Mouse (Mus musculus) 3T3-L1 (cell line): ENCODE data around the gene Pcmt1.

Experiments used
- DNase-seq: peaks from one replicate; pipeline ENCODE4 v3.0.0-alpha.2; 2015; ENCODE audit warnings: low read depth, low spot score

The Pcmt1 gene

GRCm38 (mm10) chr10:7589592-7590233 is 91.2 kb downstream of the Pcmt1 start, which contains the start of gene Lrp11:
Gene Lrp11, plus strand, starts transcription at chr10:7589800.
- DNase-seq, result peak; percentile 84

- no peak for DNase-seq
Observed at GRCm38 (mm10) chr10:7586771-7587170, 94.2 kb downstream of the Pcmt1 start.

- DNase-seq, result no peak
Observed at GRCm38 (mm10) chr10:7582891-7583557, 97.9 kb downstream of the Pcmt1 start.

- no peak for DNase-seq
Observed at GRCm38 (mm10) chr10:7582157-7582890, 98.6 kb downstream of the Pcmt1 start.

- no peak for DNase-seq
Observed at GRCm38 (mm10) chr10:7581401-7581800, 99.5 kb downstream of the Pcmt1 start.
